Mouse (Mus musculus) heart, embryonic 14.5 days (tissue): ENCODE measurements at regions not wholly inside any gene's neighbourhood (a gene's known extent, or its start where the extent isn't known, plus 50 kb on each side); places are given as distances from the start of the nearest gene placed in this dataset.

Source experiments
- ATAC-seq: fragments of 200-750 bp; cut with Nextera tagmentation; 2 replicates; pipeline ENCODE4 v1.8.0; 2017; ENCODE audit warnings: low read depth, moderate TSS enrichment; ENCODE audit not compliant: insufficient number of reproducible peaks, insufficient read depth, low FRiP score
- H3K27ac ChIP-seq, 2 experiments: fragments of 200-500 bp in 1 of 2; fragments of 300-500 bp in 1 of 2; sonication (generic) in 1 of 2; replicated peaks in 1 of 2; 2 replicates each; pipeline ENCODE4 v1.5.1; 2012 to 2014; ENCODE audit warnings: low read depth in 2 of 2, low read length in 2 of 2, control low read depth in 1 of 2, mild to moderate bottlenecking in 1 of 2, mixed read lengths in 1 of 2; ENCODE audit not compliant: control insufficient read depth in 1 of 2, insufficient read depth in 1 of 2
- H3K27me3 ChIP-seq: fragments of 300-500 bp; sonication (generic); 2 replicates; pipeline ENCODE4 v1.6.1; 2014; ENCODE audit warnings: mild to moderate bottlenecking, low read length, control low read depth; ENCODE audit not compliant: control insufficient read depth, insufficient read depth
- H3K36me3 ChIP-seq: fragments of 300-500 bp; sonication (generic); 2 replicates; pipeline ENCODE4 v1.6.1; 2014; ENCODE audit warnings: mild to moderate bottlenecking, control low read depth, low read length, mixed read lengths; ENCODE audit not compliant: control insufficient read depth, insufficient read depth
- H3K4me1 ChIP-seq, 2 experiments: fragments of 200-500 bp in 1 of 2; fragments of 300-500 bp in 1 of 2; sonication (generic) in 1 of 2; 2 replicates each; pipeline ENCODE4 v1.6.1; 2012 to 2014; ENCODE audit warnings: low read length in 2 of 2, control low read depth in 1 of 2, mixed read lengths in 1 of 2; ENCODE audit not compliant: control insufficient read depth in 2 of 2, insufficient read depth in 2 of 2
- H3K4me2 ChIP-seq: fragments of 300-500 bp; sonication (generic); 2 replicates; pipeline ENCODE4 v1.6.1; 2014; ENCODE audit warnings: mild to moderate bottlenecking, low read length
- H3K4me3 ChIP-seq, 2 experiments: fragments of 200-500 bp in 1 of 2; fragments of 300-500 bp in 1 of 2; sonication (generic) in 1 of 2; 2 replicates each; pipeline ENCODE4 v1.5.1; 2012 to 2014; ENCODE audit warnings: low read length in 2 of 2, mild to moderate bottlenecking in 2 of 2, control low read depth in 1 of 2, low read depth in 1 of 2, moderate library complexity in 1 of 2; ENCODE audit not compliant: control insufficient read depth in 1 of 2, insufficient read depth in 1 of 2
- H3K9ac ChIP-seq: fragments of 300-500 bp; sonication (generic); 2 replicates; pipeline ENCODE4 v1.6.1; 2014; ENCODE audit warnings: mild to moderate bottlenecking, low read length
- H3K9me3 ChIP-seq: fragments of 300-500 bp; sonication (generic); 2 replicates; pipeline ENCODE4 v1.6.1; 2016; ENCODE audit warnings: low read length, control low read depth; ENCODE audit not compliant: control insufficient read depth
- WGBS: fragments of 180-500 bp; shearing (Covaris S2); extraction: QIAGEN DNeasy Blood & Tissue Kit; methylation state at CpG from one replicate; pipeline ENCODE4 v1.1.7; 2014; 5-methylcytosine and 5-hydroxymethylcytosine counted together

DNA sequence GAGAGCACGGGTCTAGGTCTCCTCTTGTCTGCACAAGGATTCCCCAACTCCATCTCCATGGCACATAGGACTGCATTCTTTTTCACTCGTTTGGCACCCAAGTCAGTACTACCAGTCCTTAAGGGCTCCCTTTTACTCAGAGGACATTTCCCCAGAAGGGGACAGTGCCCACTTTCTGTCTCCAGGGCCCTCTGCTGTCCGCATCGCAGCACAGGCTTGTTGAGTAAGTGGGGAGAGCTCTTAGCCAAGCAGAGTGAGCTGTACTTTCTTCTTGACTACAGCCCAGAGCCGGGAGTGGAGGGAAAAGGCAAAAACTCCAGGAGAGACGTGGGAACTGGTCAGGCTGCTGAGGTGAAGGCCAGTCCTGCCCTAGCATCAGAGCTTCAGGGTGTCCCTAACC is 69.5 kb upstream of the Agap1 start:
- Histone ChIP-seq H3K9me3 (no peaks in the 10 kb centered on the region), H3K4me2 (no peak overlapping the region), H3K27me3 (peaks cover 4% of the 10 kb centered on the region; the same call in 1 of the 2 replicates), H3K27ac (no peak overlapping the region), H3K9ac (no peak overlapping the region), H3K4me3 (no peak overlapping the region), H3K36me3 (no peaks in the 10 kb centered on the region), H3K4me1 (no peaks in the 10 kb centered on the region)
- WGBS, result 62% methylated on average over 6 of the region's 6 CpGs
- ATAC-seq, result no peak

DNA sequence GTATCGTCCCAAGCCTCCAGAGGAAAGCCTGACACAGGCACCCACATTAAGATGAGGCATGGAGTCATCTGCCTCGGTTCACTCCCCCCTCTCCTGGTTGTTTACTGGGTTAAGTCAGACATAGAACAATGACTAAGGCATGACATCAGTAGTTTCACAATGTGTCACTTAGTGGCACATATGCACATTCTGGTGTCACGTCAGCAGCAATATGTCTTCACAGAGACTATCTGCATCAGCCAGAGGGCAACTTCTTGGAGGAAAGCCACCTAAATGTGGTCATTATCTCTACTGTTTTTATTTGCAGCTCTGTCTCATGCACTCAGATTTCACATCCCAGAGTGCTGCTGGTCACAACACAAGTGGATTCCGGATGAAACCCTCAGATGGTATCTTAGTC is 61.9 kb upstream of the Agap1 start:
- no peak for ATAC-seq
- H3K36me3 ChIP-seq, result no peaks in the 10 kb centered on the region
- no peaks in the 10 kb centered on the region for H3K9me3 ChIP-seq
- WGBS, result 51% methylated on average over 4 of the region's 4 CpGs
- H3K27me3 ChIP-seq, result peaks cover 4% of the 10 kb centered on the region; the same call in 1 of the 2 replicates
- no peak overlapping the region for H3K4me2 ChIP-seq
- no peak overlapping the region for H3K9ac ChIP-seq
- no peak overlapping the region for H3K4me3 ChIP-seq
- H3K4me1 ChIP-seq, result no peaks in the 10 kb centered on the region
- H3K27ac ChIP-seq, result no peak overlapping the region

DNA sequence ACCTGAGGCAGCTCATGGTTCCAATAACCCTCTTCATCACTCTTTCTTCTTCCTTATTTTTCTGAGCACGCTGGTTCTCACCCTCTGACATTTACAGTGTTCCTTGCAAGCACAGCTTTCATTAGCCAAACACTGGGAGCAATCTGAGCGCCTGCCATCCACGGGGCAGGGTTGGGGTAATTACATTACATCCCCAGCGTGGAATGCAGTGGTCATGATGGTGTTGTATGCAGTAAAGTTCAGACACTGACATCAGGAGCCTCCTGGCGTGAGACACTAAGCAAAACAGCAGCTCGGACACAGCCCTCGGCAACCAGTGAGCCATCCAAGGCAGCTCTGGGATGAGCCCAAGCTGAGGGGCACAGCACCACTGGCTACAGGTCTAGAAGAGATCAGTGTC is 60.1 kb upstream of the Agap1 start:
- ATAC-seq, result no peak
- H3K27ac ChIP-seq, result no peak overlapping the region
- H3K4me3 ChIP-seq, result no peak overlapping the region
- no peaks in the 10 kb centered on the region for H3K36me3 ChIP-seq
- H3K27me3 ChIP-seq, result peaks cover under 1% of the 10 kb centered on the region; the same call in 1 of the 2 replicates
- H3K4me1 ChIP-seq, result no peaks in the 10 kb centered on the region
- no peak overlapping the region for H3K9ac ChIP-seq
- 62% methylated on average over 7 of the region's 7 CpGs for WGBS
- no peaks in the 10 kb centered on the region for H3K9me3 ChIP-seq
- H3K4me2 ChIP-seq, result no peak overlapping the region

DNA sequence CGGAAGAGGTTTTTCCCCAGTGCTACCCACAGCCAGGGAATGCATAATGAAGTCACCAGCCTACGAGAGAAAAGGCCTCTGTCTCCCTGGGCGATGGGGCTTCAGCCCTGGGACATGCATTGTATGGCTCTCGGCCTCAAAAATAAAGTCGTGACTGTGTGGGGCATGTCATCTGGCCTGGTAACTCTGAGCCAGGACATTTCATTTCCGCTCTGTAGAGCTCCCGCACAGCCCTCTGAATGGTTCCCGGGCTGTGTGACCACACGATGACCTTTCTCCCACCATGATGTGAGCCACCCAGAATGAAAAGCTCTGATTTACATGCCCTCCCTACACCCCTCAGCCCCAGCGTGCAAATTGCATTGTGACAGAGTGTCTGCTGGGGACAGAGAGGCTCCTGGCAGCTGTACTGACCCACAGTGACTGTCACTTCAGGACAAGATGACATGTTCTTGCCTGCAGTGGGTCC is 53.8 kb upstream of the Agap1 start:
- Histone ChIP-seq H3K4me1 (no peaks in the 10 kb centered on the region), H3K27ac (no peak overlapping the region), H3K9ac (no peak overlapping the region), H3K4me2 (no peak overlapping the region), H3K27me3 (no peaks in the 10 kb centered on the region), H3K4me3 (no peak overlapping the region), H3K9me3 (no peaks in the 10 kb centered on the region), H3K36me3 (no peaks in the 10 kb centered on the region)
- no peak for ATAC-seq
- WGBS, result 70% methylated on average over 10 of the region's 10 CpGs

DNA sequence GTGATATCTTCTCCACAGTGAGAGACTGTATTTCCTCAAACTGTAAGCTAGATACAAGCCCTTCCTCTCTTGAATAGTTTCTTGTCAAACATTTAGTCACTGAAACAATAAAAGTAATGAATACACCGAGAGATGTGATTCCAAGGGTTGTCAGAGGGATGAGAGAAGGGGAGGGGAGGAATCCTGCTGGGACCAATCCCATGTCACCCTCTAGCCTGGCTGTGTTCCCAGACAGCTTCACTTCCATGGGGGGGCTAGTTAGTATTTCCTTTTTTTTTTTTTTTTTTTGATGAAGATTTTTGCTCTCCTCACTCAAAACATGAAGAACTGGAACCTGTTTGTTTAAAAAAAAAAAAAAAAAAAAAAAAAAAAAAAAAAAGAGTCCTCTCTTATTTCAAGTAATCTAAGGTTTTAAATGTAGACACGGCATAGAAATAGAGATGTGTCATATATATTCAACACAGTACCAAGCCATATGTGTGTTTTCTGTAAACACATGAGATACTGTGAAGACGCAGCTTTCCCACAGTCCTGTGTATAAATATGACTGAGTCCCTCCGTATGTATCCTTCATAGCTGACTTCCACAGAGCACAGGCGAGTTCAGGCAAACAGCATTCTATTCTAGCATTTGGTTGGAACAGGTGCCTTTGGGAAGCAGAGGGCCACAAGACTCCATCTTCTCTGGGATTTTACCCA is 51.9 kb upstream of the Agap1 start:
- H3K27ac ChIP-seq, result no peak overlapping the region
- H3K9ac ChIP-seq, result no peak overlapping the region
- no peaks in the 10 kb centered on the region for H3K36me3 ChIP-seq
- H3K4me1 ChIP-seq, result no peaks in the 10 kb centered on the region
- no peak overlapping the region for H3K4me2 ChIP-seq
- no peak overlapping the region for H3K4me3 ChIP-seq
- WGBS, result 76% methylated on average over 5 of the region's 5 CpGs
- 0 out of 2 replicates have a peak, but pooled peaks cover 3% of the 10 kb centered on the region for H3K9me3 ChIP-seq
- no peaks in the 10 kb centered on the region for H3K27me3 ChIP-seq
- no peak for ATAC-seq

DNA sequence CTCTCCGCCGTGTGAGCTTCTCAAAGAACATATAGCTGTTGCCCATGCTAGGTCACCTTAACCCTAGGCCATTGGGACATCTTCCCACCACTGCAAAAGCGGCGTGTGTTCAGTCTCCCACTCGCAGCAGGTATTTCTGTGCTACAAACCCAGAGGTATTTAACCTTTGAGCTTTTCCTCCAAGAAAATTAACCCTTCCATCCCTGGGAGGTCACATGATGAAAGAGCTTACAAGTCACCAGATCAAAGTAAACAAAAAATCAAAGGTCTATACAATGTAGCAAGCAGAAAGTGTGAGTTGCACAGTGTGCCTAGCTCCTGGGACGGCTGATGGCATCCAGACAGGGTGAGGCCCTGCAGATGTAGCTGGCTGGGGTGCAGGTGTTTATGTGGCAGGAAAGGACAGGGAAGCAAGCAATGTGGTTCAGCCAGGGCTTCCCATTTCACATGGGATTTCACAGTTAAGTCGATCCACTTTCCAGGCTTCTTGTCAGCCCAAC is 51.0 kb upstream of the Agap1 start:
- Histone ChIP-seq H3K4me3 (no peak overlapping the region), H3K36me3 (no peaks in the 10 kb centered on the region), H3K27me3 (no peaks in the 10 kb centered on the region), H3K4me1 (no peaks in the 10 kb centered on the region), H3K4me2 (no peak overlapping the region), H3K9ac (no peak overlapping the region), H3K9me3 (0 out of 2 replicates have a peak, but pooled peaks cover 3% of the 10 kb centered on the region), H3K27ac (no peak overlapping the region)
- 72% methylated on average over 7 of the region's 7 CpGs for WGBS
- ATAC-seq, result no peak
